22 mouse cellular contexts compared by ENCODE assay signal in genomic region chr3:114229501-114229900, GRCm38 (mm10).
A peak's percentile ranks its signal among the peaks of the same experiment; 100 is the strongest.
DNase-seq lines count a peak whose midpoint lies in the region; ATAC-seq and TF ChIP-seq lines count a peak whose summit lies in the region.
"Had no signal": no experiment of that assay in that cellular context is flagged by ENCODE, and none has a peak within 500 bp of the region (broad histone marks: within the 10 kb centered on the region; RNA-seq: fewer than 3 reads in every experiment).

No protein-coding gene starts in this region.

- no peak for ATAC-seq in midbrain, embryonic 15.5 days (replicated peaks)
- no peak for ATAC-seq in intestine, embryonic 15.5 days

- intact Hi-C loops in gastrocnemius, postnatal 36 days (cut with DNase I), result no loop called here

- H3K27ac ChIP-seq in embryonic fibroblast, embryonic 13.5 days (ENCODE audit: insufficient read depth, low read length), result peak overlapping the region; percentile 95
- no peak overlapping the region for H3K27ac ChIP-seq in midbrain, embryonic 15.5 days
- no peak overlapping the region for H3K27ac ChIP-seq in intestine, embryonic 15.5 days
- H3K27ac ChIP-seq: forebrain, embryonic 12.5 days; hindbrain, embryonic 12.5 days; liver, embryonic 13.5 days; midbrain, embryonic 12.5 days; stomach, postnatal 0 days had no signal

- peak; percentile 4 for DNase-seq in gastrocnemius, postnatal 25 days
- no peak for DNase-seq in gastrocnemius, postnatal 36 days
- DNase-seq in 416B (ENCODE audit: low read depth), result peak; percentile 2
- peak; percentile 35 for DNase-seq in adrenal gland, adult 8-10 months
- DNase-seq in left cerebral cortex, adult 8-10 months (ENCODE audit: low spot score in 2 of 2), result no peak
- DNase-seq: cerebellum, adult 11-12 months; cerebellum, postnatal 10 days; heart, adult 11 months; kidney, postnatal 25 days; liver, embryonic 13.5 days; lung, adult 2 months; lung, postnatal 14 days; thymus, adult 2 months; thymus, postnatal 4 days had no signal

- H3K4me2 ChIP-seq in midbrain, embryonic 15.5 days, result no peak overlapping the region
- H3K4me2 ChIP-seq in intestine, embryonic 15.5 days (replicated peaks), result no peak overlapping the region
- H3K4me2 ChIP-seq: forebrain, embryonic 12.5 days; heart, embryonic 12.5 days; hindbrain, embryonic 12.5 days; liver, embryonic 13.5 days; midbrain, embryonic 12.5 days had no signal

- H3K4me1 ChIP-seq in embryonic fibroblast, embryonic 13.5 days (ENCODE audit: control insufficient read depth, insufficient read depth, low read length), result no peaks in the 10 kb centered on the region
- no peaks in the 10 kb centered on the region for H3K4me1 ChIP-seq in midbrain, embryonic 15.5 days
- H3K4me1 ChIP-seq in intestine, embryonic 15.5 days (replicated peaks), result no peaks in the 10 kb centered on the region
- H3K4me1 ChIP-seq: forebrain, embryonic 12.5 days; heart, embryonic 12.5 days; hindbrain, embryonic 12.5 days; liver, embryonic 13.5 days; midbrain, embryonic 12.5 days had no signal

- H3K27me3 ChIP-seq in midbrain, embryonic 15.5 days (replicated peaks), result no peaks in the 10 kb centered on the region
- H3K27me3 ChIP-seq in intestine, embryonic 15.5 days (replicated peaks), result no peaks in the 10 kb centered on the region
- H3K27me3 ChIP-seq: forebrain, embryonic 12.5 days; heart, embryonic 12.5 days; hindbrain, embryonic 12.5 days; liver, embryonic 13.5 days; midbrain, embryonic 12.5 days had no signal

- no peaks in the 10 kb centered on the region for H3K36me3 ChIP-seq in midbrain, embryonic 15.5 days (replicated peaks)
- no peaks in the 10 kb centered on the region for H3K36me3 ChIP-seq in intestine, embryonic 15.5 days
- H3K36me3 ChIP-seq: forebrain, embryonic 12.5 days; heart, embryonic 12.5 days; hindbrain, embryonic 12.5 days; liver, embryonic 13.5 days; midbrain, embryonic 12.5 days had no signal

- H3K4me3 ChIP-seq in embryonic fibroblast, embryonic 13.5 days (ENCODE audit: insufficient read depth, low read length), result no peak overlapping the region
- H3K4me3 ChIP-seq in midbrain, embryonic 15.5 days, result no peak overlapping the region
- no peak overlapping the region for H3K4me3 ChIP-seq in intestine, embryonic 15.5 days (replicated peaks)
- H3K4me3 ChIP-seq: forebrain, embryonic 12.5 days; heart, embryonic 12.5 days; hindbrain, embryonic 12.5 days; liver, embryonic 13.5 days; midbrain, embryonic 12.5 days had no signal

- TF ChIP-seq CTCF in embryonic fibroblast, embryonic 13.5 days (IDR thresholded peaks at IDR 0.05; ENCODE audit: borderline replicate concordance, insufficient read depth, low read length), result no peak

- no peak for TF ChIP-seq POLR2A in embryonic fibroblast, embryonic 13.5 days (IDR thresholded peaks at IDR 0.05; ENCODE audit: low read depth, low read length)

- H3K9me3 ChIP-seq in midbrain, embryonic 15.5 days, result no peaks in the 10 kb centered on the region
- H3K9me3 ChIP-seq in intestine, embryonic 15.5 days, result no peaks in the 10 kb centered on the region
- H3K9me3 ChIP-seq: forebrain, embryonic 12.5 days; heart, embryonic 12.5 days; hindbrain, embryonic 12.5 days; midbrain, embryonic 12.5 days had no signal

- 70% methylated on average over 1 of the region's 1 CpGs for WGBS in midbrain, embryonic 15.5 days
- WGBS in intestine, embryonic 15.5 days, result 66% methylated on average over 1 of the region's 1 CpGs

- no peak overlapping the region for H3K9ac ChIP-seq in midbrain, embryonic 15.5 days
- no peak overlapping the region for H3K9ac ChIP-seq in intestine, embryonic 15.5 days
- H3K9ac ChIP-seq: forebrain, embryonic 12.5 days; heart, embryonic 12.5 days; hindbrain, embryonic 12.5 days; liver, embryonic 13.5 days; midbrain, embryonic 12.5 days had no signal

Comparison
In these comparisons a context has a peak if more than half of its experiments do, and no peak if none do; other contexts are left out.
1. DNase-seq: peak in gastrocnemius, postnatal 25 days (single experiment), 416B (single experiment) and adrenal gland, adult 8-10 months (single experiment); none in gastrocnemius, postnatal 36 days (0 of 2) and left cerebral cortex, adult 8-10 months (0 of 2).